Mouse (Mus musculus) neural tube, embryonic 12.5 days (tissue): ENCODE results near the gene Rap1gap. TPM values are rescaled to one million over a fixed set of nuclear protein-coding genes. Genes with fewer than 3 reads are reported as not detected.

ENCODE experiments used
- ATAC-seq: fragments of 200-750 bp; cut with Nextera tagmentation; 2 replicates; pipeline ENCODE4 v1.8.0; 2017; ENCODE audit warnings: low read depth, mild to moderate bottlenecking, moderate TSS enrichment, moderate library complexity; ENCODE audit not compliant: low FRiP score
- H3K27ac ChIP-seq: fragments of 300-500 bp; sonication (generic); 2 replicates; pipeline ENCODE4 v1.5.1; 2016
- H3K27me3 ChIP-seq: fragments of 300-500 bp; sonication (generic); replicated peaks from 2 replicates; pipeline ENCODE4 v1.6.1; 2016; ENCODE audit warnings: mild to moderate bottlenecking
- H3K36me3 ChIP-seq: fragments of 300-500 bp; sonication (generic); 2 replicates; pipeline ENCODE4 v1.6.1; 2016; ENCODE audit warnings: mild to moderate bottlenecking
- H3K4me1 ChIP-seq: fragments of 300-500 bp; sonication (generic); 2 replicates; pipeline ENCODE4 v1.6.1; 2016
- H3K4me2 ChIP-seq: fragments of 300-500 bp; sonication (generic); replicated peaks from 2 replicates; pipeline ENCODE4 v1.6.1; 2016; ENCODE audit warnings: mild to moderate bottlenecking
- H3K4me3 ChIP-seq: fragments of 300-500 bp; sonication (generic); 2 replicates; pipeline ENCODE4 v1.5.1; 2016
- H3K9ac ChIP-seq: fragments of 300-500 bp; sonication (generic); 2 replicates; pipeline ENCODE4 v1.6.1; 2016; ENCODE audit warnings: mild to moderate bottlenecking
- H3K9me3 ChIP-seq: fragments of 300-500 bp; sonication (generic); 2 replicates; pipeline ENCODE4 v1.6.1; 2016; ENCODE audit warnings: mild to moderate bottlenecking
- WGBS: fragments of 180-500 bp; shearing (Covaris S2); methylation state at CpG from one replicate; pipeline ENCODE4 v1.1.7; 2016; 5-methylcytosine and 5-hydroxymethylcytosine counted together
- polyA plus RNA-seq: library from polyadenylated mRNA; unstranded; fragments of >200 nt; fragmentation: Nextera tagmentation; extraction: Ambion mirVana; gene quantifications from 2 replicates; pipeline ENCODE4 v1.2.1, GENCODE M21; 2016

Rap1gap gene
- polyA plus RNA-seq, 1 experiment from 2014 or later = 24.7 TPM

GRCm38 (mm10) chr4:137647648-137648047 lies 16.9 kb upstream of the Rap1gap start:
- Histone ChIP-seq H3K4me2 (no peak overlapping the region), H3K27me3 (no peaks in the 10 kb centered on the region), H3K27ac (no peak overlapping the region), H3K36me3 (peaks cover 91% of the 10 kb centered on the region), H3K9me3 (no peaks in the 10 kb centered on the region), H3K9ac (no peak overlapping the region), H3K4me1 (no peaks in the 10 kb centered on the region), H3K4me3 (no peak overlapping the region)
- WGBS = 78% methylated on average over 6 of the region's 6 CpGs
- ATAC-seq = no peak

GRCm38 (mm10) chr4:137648230-137648629 lies 16.3 kb upstream of the Rap1gap start:
- no peak overlapping the region for H3K4me3 ChIP-seq
- peaks cover 92% of the 10 kb centered on the region for H3K36me3 ChIP-seq
- H3K27me3 ChIP-seq = no peaks in the 10 kb centered on the region
- no peak for ATAC-seq
- H3K4me1 ChIP-seq = no peaks in the 10 kb centered on the region
- no peak overlapping the region for H3K9ac ChIP-seq
- no peaks in the 10 kb centered on the region for H3K9me3 ChIP-seq
- H3K27ac ChIP-seq = no peak overlapping the region
- 91% methylated on average over 9 of the region's 9 CpGs for WGBS
- H3K4me2 ChIP-seq = no peak overlapping the region

GRCm38 (mm10) chr4:137650912-137651311 lies 13.6 kb upstream of the Rap1gap start:
- no peak for ATAC-seq
- no peak overlapping the region for H3K4me2 ChIP-seq
- H3K27ac ChIP-seq = no peak overlapping the region
- H3K9me3 ChIP-seq = no peaks in the 10 kb centered on the region
- H3K9ac ChIP-seq = no peak overlapping the region
- H3K4me1 ChIP-seq = no peaks in the 10 kb centered on the region; the same call in 1 of the 2 replicates
- H3K36me3 ChIP-seq = peaks cover 96% of the 10 kb centered on the region
- 91% methylated on average over 5 of the region's 5 CpGs for WGBS
- H3K27me3 ChIP-seq = no peaks in the 10 kb centered on the region
- no peak overlapping the region for H3K4me3 ChIP-seq

- no peak for ATAC-seq
- Histone ChIP-seq H3K9me3 (no peaks in the 10 kb centered on the region), H3K27me3 (no peaks in the 10 kb centered on the region), H3K27ac (no peak overlapping the region), H3K4me2 (no peak overlapping the region), H3K9ac (no peak overlapping the region), H3K4me3 (no peak overlapping the region), H3K4me1 (no peaks in the 10 kb centered on the region; the same call in 1 of the 2 replicates), H3K36me3 (peaks cover 96% of the 10 kb centered on the region)
- WGBS = 95% methylated on average over 5 of the region's 5 CpGs
These were observed 11.6 kb upstream of the Rap1gap start for GRCm38 (mm10) chr4:137652835-137653346.

- WGBS = 76% methylated on average over 18 of the region's 18 CpGs
- H3K36me3 ChIP-seq = peaks cover 76% of the 10 kb centered on the region
- peaks cover 3% of the 10 kb centered on the region; the same call in 1 of the 2 replicates for H3K4me1 ChIP-seq
- no peak overlapping the region for H3K27ac ChIP-seq
- ATAC-seq = no peak
- H3K4me2 ChIP-seq = no peak overlapping the region
- H3K4me3 ChIP-seq = no peak overlapping the region
- no peak overlapping the region for H3K9ac ChIP-seq
- no peaks in the 10 kb centered on the region for H3K9me3 ChIP-seq
- H3K27me3 ChIP-seq = no peaks in the 10 kb centered on the region
These were observed 9.1 kb upstream of the Rap1gap start for GRCm38 (mm10) chr4:137655241-137656031.

- Histone ChIP-seq H3K9ac (no peak overlapping the region), H3K4me3 (no peak overlapping the region), H3K9me3 (no peaks in the 10 kb centered on the region), H3K36me3 (peaks cover 54% of the 10 kb centered on the region), H3K27ac (no peak overlapping the region), H3K27me3 (no peaks in the 10 kb centered on the region), H3K4me2 (no peak overlapping the region), H3K4me1 (peaks cover 9% of the 10 kb centered on the region)
- 87% methylated on average over 8 of the region's 8 CpGs for WGBS
- no peak for ATAC-seq
These were observed 6.9 kb upstream of the Rap1gap start for GRCm38 (mm10) chr4:137657674-137658073.

- H3K36me3 ChIP-seq = peaks cover 37% of the 10 kb centered on the region
- H3K27me3 ChIP-seq = peaks cover 12% of the 10 kb centered on the region
- 65% methylated on average over 4 of the region's 4 CpGs for WGBS
- no peak overlapping the region for H3K4me2 ChIP-seq
- no peak overlapping the region for H3K27ac ChIP-seq
- no peak overlapping the region for H3K4me3 ChIP-seq
- peaks cover 13% of the 10 kb centered on the region for H3K4me1 ChIP-seq
- no peak overlapping the region for H3K9ac ChIP-seq
- no peaks in the 10 kb centered on the region for H3K9me3 ChIP-seq
- ATAC-seq = no peak
These were observed 5.0 kb upstream of the Rap1gap start for GRCm38 (mm10) chr4:137659541-137659940.

GRCm38 (mm10) chr4:137660364-137661077 lies 4.0 kb upstream of the Rap1gap start:
- Histone ChIP-seq H3K27ac (no peak overlapping the region), H3K9ac (no peak overlapping the region)

GRCm38 (mm10) chr4:137661078-137661450 lies 3.5 kb upstream of the Rap1gap start:
- Histone ChIP-seq H3K9ac (no peak overlapping the region), H3K27me3 (peaks cover 26% of the 10 kb centered on the region), H3K4me3 (no peak overlapping the region), H3K4me1 (peaks cover 14% of the 10 kb centered on the region), H3K9me3 (no peaks in the 10 kb centered on the region), H3K27ac (no peak overlapping the region), H3K36me3 (peaks cover 23% of the 10 kb centered on the region), H3K4me2 (no peak overlapping the region)
- ATAC-seq = no peak
- 55% methylated on average over 2 of the region's 2 CpGs for whole genome bisulfite sequencing

More at GRCm38 (mm10) chr4:137660364-137661077, 4.0 kb upstream of the Rap1gap start:
- ATAC-seq = no peak
- H3K36me3 ChIP-seq = peaks cover 27% of the 10 kb centered on the region
- H3K9me3 ChIP-seq = no peaks in the 10 kb centered on the region
- no peak overlapping the region for H3K4me2 ChIP-seq
- peaks cover 22% of the 10 kb centered on the region for H3K27me3 ChIP-seq
- WGBS = 69% methylated on average over 10 of the region's 10 CpGs
- peaks cover 14% of the 10 kb centered on the region for H3K4me1 ChIP-seq
- H3K4me3 ChIP-seq = no peak overlapping the region

GRCm38 (mm10) chr4:137661547-137661946 lies 3.0 kb upstream of the Rap1gap start:
- H3K9ac ChIP-seq = no peak overlapping the region
- H3K4me2 ChIP-seq = no peak overlapping the region
- peaks cover 16% of the 10 kb centered on the region for H3K4me1 ChIP-seq
- H3K27me3 ChIP-seq = peaks cover 29% of the 10 kb centered on the region
- H3K4me3 ChIP-seq = no peak overlapping the region
- H3K9me3 ChIP-seq = no peaks in the 10 kb centered on the region
- H3K27ac ChIP-seq = no peak overlapping the region
- no peak for ATAC-seq
- peaks cover 18% of the 10 kb centered on the region for H3K36me3 ChIP-seq
- 66% methylated on average over 6 of the region's 6 CpGs for WGBS

- Histone ChIP-seq H3K9ac (no peak overlapping the region), H3K9me3 (no peaks in the 10 kb centered on the region), H3K36me3 (no peaks in the 10 kb centered on the region), H3K4me3 (no peak overlapping the region), H3K4me1 (peaks cover 22% of the 10 kb centered on the region), H3K27ac (no peak overlapping the region), H3K27me3 (peaks cover 32% of the 10 kb centered on the region), H3K4me2 (no peak overlapping the region)
- WGBS = 88% methylated on average over 4 of the region's 4 CpGs
- ATAC-seq = no peak
These were observed 1.0 kb upstream of the Rap1gap start for GRCm38 (mm10) chr4:137663491-137663890.

GRCm38 (mm10) chr4:137664980-137665675 lies 602 bp downstream of the Rap1gap start:
- 16% methylated on average over 15 of the region's 15 CpGs for WGBS
- Histone ChIP-seq H3K4me1 (peaks cover 22% of the 10 kb centered on the region), H3K4me3 (peak overlapping the region; percentile 52), H3K36me3 (no peaks in the 10 kb centered on the region), H3K27ac (no peak overlapping the region), H3K9me3 (no peaks in the 10 kb centered on the region), H3K4me2 (peak overlapping the region; percentile 87), H3K9ac (peak overlapping the region; percentile 69), H3K27me3 (peaks cover 32% of the 10 kb centered on the region)
- peak; percentile 30; the same call in 1 of the 2 replicates for ATAC-seq
